Mouse (Mus musculus) gastrocnemius, postnatal 14 days (tissue): Measurements from ENCODE around the gene Aspn. TPM values are rescaled to one million over a fixed set of nuclear protein-coding genes. Genes with fewer than 3 reads are reported as not detected.
"Not testable (repeated sequence)": the region's sequence is repeated elsewhere in the genome, so short reads cannot be mapped to it uniquely, and the experiment has no call there.

ENCODE experiments used
- DNase-seq: peaks from one replicate; pipeline ENCODE4 v3.0.0; 2021; ENCODE audit warnings: mixed read lengths
- intact Hi-C: fragments of 180-260 bp; cut with DNase I; formaldehyde crosslinking; loops from one replicate; pipeline ENCODE4 v1.15.1; 2025; ENCODE audit warnings: low total_unique reads
- total RNA-seq, 2 experiments: library from RNA; stranded (reverse); gene quantifications; 2 replicates each; pipeline ENCODE4 v1.2.3; 2021

The Aspn gene
- total RNA-seq, 2 experiments from 2014 or later = 58.3 to 60.2 TPM

DNA sequence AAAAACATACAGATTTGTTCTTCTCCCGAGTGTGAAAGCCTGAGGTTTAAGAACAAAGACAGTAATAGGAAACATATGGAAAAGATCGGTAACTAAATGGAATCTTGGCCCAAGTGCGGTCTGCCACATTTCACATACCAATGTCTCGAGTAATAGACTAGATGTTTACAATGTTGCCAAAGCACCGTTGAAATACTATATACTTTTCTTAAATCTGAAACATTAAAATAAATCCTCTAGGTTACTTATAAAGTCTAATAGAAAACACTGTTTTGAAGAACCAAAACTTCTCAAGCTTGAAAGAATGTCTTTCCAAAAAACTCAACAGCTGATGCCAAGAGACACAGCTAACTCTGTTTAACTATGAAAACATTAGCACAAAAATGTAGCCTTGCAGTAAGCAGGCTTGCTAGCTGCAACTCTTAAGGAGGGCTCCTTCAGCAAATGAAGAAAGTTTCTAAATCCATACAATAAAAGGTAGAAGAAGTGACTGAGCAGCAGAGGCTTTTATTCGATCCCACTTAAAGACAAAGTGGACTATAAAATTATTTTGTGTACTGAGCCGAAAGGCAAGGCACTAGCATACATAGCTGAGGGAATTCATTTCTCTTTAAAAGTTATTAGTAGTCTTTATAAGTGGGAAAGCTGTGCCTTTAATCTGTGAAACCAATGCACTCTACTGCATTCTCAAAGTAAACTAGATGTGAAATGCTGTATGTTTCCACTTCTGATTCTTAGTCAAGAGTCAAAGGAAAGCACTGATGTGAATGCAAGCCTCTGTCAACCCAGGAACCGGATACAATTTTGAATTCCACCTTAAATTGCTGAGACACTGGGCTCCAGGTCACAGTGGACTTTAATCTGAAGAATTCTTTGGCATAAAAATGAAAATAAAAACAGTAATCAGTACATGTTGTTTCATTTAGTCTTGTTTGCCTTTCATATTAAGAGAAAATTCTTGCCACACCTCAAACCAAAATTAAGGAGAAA, 37.6 kb downstream of the Aspn start, which contains the start of gene Omd:
Gene Omd, plus strand, starts transcription at position 922 of the 990 bp plus-strand sequence.
- DNase-seq = no peak
- intact Hi-C loops = no loop called here

DNA sequence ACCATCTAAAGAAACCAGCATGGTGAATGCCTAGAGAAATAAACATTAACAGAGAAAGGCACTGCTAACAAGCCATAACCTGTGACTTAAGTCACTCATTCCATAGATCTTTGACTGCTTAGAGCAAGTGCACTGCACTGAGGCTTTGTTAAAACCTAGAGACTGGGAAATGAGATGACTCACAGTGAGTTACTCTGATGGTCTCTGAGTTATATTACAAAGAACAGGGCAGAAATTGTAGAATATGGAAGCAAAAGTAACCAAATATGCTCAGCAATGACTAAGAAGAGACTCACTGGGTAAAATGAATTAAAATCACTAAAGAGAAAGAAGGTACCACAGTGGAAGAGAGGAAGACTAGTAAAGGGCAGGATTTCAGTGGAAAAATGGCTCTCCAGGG, 39.6 kb downstream of the Aspn start:
- no peak for DNase-seq
- intact Hi-C loops = no loop called here

DNA sequence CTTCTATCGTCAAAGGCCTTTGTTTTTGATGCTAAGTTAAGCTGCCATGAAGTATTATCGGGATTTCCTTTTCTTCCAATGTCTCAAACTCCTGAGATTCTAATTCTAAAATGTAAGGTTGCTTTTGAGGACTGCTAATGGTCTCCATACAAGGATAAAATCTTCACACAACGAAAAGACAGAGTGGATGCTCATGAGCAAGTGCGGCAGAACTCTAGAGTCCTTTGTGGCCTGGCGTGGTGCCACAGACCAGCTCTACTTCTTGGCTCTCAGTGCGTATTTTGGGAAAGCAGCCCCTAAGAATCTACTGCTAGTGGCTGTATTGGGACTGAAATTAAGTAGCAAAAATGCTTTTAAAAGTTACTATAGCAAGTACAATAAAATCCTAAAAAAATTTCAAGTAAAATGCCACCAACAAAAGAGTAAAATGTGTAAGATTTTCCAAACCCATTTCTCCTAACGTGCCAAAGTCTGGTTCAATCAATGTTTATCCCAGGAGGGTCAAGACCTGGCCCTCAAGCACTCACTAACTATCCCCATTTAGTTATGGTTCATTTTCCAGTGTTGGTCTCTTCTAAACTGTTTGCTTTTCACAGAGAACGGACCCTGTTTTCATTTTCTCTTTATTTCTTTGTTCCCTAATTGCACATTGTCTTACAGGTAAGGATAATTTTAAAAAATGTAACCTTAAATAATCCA, 40.2 kb downstream of the Aspn start:
- intact Hi-C loops = no loop called here
- peak; percentile 54 for DNase-seq

DNA sequence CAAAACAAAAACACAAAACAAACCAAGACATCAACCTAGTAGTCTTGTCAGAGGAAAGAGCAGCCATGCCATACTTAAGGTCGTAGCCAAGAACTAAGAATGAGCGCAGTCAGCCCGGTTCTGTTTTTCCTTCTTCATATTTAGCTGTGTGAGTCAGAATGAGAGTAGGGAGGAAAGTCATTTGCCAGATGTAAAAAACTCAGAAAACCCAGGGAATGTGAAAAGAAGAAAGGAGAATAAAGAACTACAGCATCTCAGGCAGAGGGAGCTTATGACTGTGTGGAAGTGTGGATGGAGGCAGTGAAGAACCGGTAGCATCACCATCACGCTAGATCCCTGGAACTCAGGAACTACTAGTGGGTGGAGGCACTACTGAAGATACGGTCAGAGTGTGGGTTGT, 41.8 kb downstream of the Aspn start:
- intact Hi-C loops = no loop called here
- no peak for DNase-seq

DNA sequence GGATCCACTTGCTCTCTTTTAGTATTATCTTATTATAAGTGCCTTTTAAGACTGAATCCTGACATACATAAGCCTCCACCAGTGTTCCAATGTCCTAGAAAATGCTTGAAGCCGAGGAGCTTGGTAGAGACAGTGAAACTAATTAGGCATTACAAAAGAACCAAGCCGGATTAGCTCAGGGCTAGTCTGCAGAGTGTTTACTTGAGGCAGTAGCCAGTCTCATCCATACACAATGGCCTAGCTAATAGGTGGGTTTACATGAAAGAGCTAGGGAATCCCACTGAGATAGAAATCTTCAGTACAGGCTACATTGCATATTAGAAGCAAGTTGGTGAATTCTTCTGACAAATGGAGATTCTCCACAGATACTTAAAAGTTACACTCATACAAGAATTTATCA, 58.3 kb downstream of the Aspn start:
- DNase-seq, intact Hi-C loops: not testable (repeated sequence)

DNA sequence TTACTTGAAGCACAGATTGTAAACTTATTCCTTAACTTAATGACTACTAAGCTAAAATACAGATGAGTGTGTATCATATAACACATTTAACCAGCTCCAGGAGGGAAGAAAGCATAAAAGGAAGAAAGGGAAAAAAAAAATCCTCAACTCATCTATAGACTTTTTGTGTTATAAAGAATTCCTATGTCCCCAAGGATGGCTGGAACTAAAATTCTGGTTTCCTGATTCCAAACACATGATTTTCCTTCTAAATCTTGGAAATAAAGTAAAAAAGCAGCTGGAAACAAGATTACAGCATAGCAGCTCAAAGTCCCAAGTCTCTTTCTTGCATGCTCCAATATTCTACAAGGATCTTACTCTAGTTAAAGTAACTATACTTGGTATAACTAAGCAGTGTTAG, 59.4 kb downstream of the Aspn start:
- DNase-seq = no peak
- intact Hi-C loops = no loop called here

DNA sequence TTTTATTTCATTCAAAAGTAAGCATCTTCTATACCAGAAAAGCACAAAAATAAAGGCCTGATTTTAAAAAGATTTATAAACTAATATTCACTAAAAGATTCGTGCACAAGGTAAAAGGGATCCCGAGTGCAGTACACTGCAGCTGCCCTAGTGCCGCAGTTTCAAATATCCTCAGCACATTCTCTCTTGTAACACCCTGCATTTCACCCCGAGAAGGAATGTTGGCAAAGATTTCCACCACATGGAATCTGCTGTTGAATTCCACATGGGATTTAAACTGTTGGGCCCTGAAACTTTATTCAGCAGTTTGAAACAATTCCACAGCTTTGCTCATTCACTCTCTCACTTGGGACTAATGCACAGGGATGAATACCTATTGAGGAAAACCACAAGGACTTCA, 63.5 kb downstream of the Aspn start, which contains the start of gene Ogn:
Gene Ogn, plus strand, starts transcription at position 333 of the 400 bp plus-strand sequence.
- peak; percentile 36 for DNase-seq
- intact Hi-C loops = no loop called here

DNA sequence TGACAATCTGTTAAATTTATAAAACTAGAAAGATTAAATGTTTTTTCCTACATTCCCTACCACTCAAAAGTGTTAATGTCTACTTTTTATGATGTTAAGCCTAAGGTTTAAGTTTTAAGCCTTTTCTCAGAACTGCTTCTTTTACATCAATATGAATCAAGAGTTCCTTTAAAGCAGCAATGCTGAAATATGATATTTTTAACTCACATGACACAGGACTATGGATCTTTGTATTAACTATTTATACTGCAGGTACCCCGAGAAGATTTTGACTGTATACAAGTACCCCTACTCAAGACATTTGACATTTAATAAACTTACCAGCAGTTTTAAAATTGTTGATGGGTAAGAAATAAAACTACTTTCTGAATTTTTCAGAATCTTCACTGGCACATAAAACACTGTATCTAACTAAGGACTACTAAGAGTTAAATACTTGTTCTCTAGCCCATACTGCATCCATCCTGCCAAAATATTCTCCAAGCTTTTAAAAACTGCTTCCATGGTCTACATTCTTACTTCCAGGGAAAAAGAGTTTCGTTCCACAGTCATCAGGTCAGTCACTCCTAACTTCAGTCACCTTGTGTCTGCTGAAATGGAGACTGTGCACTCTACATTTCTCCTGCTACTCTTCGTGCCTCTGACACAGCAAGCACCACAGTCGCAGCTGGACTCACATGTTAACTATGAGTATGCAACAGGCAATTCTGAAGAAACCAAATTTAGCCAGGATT, 64.5 kb downstream of the Aspn start:
- intact Hi-C loops = no loop called here
- no peak for DNase-seq

DNA sequence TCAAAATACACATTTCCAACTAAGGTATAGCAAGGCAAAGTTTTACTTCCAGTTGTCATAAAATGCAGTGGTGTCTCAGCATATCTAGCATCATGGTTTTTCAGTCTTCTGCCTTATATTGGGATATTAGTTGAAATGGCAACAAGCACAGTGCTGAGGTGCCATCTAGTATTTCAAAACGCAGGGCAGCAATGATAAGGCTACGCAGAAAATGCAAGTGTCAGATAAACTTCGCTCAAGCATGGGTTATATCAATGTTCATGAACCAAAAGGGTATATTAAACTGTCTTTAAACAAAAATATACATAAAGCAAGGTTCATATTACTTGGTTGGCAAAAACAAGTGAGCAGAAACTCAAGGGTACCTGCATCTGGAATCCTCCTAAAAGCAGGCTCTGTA, 72.8 kb downstream of the Aspn start:
- intact Hi-C loops = no loop called here
- DNase-seq = no peak

Other genes with a start within 250 kb of the Aspn start
- 1 to 10 TPM in 1 of 2 experiments, under 1 TPM in 1; 0.93 to 1.3 TPM for gene Fgd3, start 224.1 kb upstream of the Aspn start, total RNA-seq
- 10 to 100 TPM; 20.5 to 21.2 TPM for gene Bicd2, start 202.9 kb upstream of the Aspn start, total RNA-seq
- 1 to 10 TPM; 5.1 to 6.6 TPM for gene Ippk, start 123.2 kb upstream of the Aspn start, total RNA-seq
- 1 to 10 TPM; 1.7 to 2.1 TPM for gene Tes3-ps, start 51.1 kb upstream of the Aspn start, total RNA-seq
- 10 to 100 TPM; 17.1 to 20.1 TPM for gene Ecm2, start 39.6 kb upstream of the Aspn start, total RNA-seq
- 1 to 10 TPM; 2.4 to 3.8 TPM for gene Omd, start 38.0 kb downstream of the Aspn start, total RNA-seq
- gene Ogn, start 63.6 kb downstream of the Aspn start, total RNA-seq = 10 to 100 TPM; 57.4 to 70.5 TPM
- 1 to 10 TPM; 1.6 to 2.1 TPM for gene Cenpp, start 108.3 kb downstream of the Aspn start, total RNA-seq
- 1 to 10 TPM; 6.7 to 8.4 TPM for gene Nol8, start 108.6 kb downstream of the Aspn start, total RNA-seq
- 10 to 100 TPM; 72.5 to 78.5 TPM for gene Iars, start 137.7 kb downstream of the Aspn start, total RNA-seq